Mouse (Mus musculus) ES-E14 (cell line): Measurements from ENCODE around the gene Lrrc15. TPM values are rescaled to one million over a fixed set of nuclear protein-coding genes. Genes with fewer than 3 reads are reported as not detected.

ENCODE experiments used
- DNase-seq: peaks from one replicate; pipeline ENCODE4 v3.0.0-alpha.2; 2013; ENCODE audit warnings: low read depth, low spot score
- H3K27ac ChIP-seq: 2 replicates; pipeline ENCODE4 v1.5.1; 2012; ENCODE audit warnings: low read depth, mild to moderate bottlenecking, low read length, moderate library complexity, mixed read lengths; ENCODE audit not compliant: poor library complexity, insufficient read depth, severe bottlenecking
- H3K36me3 ChIP-seq: 2 replicates; pipeline ENCODE4 v1.6.1; 2012; ENCODE audit warnings: mild to moderate bottlenecking, low read length, moderate library complexity, mixed read lengths; ENCODE audit not compliant: control insufficient read depth, poor library complexity, insufficient read depth, severe bottlenecking
- H3K4me1 ChIP-seq, 2 experiments: fragments of 150-350 bp in 1 of 2; sonication (generic) in 1 of 2; 2 replicates each; pipeline ENCODE4 v1.6.1; 2012; ENCODE audit warnings: low read length in 2 of 2, mild to moderate bottlenecking in 1 of 2, mixed read lengths in 1 of 2; ENCODE audit not compliant: control insufficient read depth in 2 of 2, insufficient read depth in 2 of 2, poor library complexity in 1 of 2
- H3K4me3 ChIP-seq, 2 experiments: fragments of 150-350 bp in 1 of 2; sonication (generic) in 1 of 2; 2 replicates each; pipeline ENCODE4 v1.5.1; 2012; ENCODE audit warnings: low read length in 2 of 2, low read depth in 1 of 2, mild to moderate bottlenecking in 1 of 2, mixed read lengths in 1 of 2; ENCODE audit not compliant: insufficient read depth in 1 of 2, poor library complexity in 1 of 2, severe bottlenecking in 1 of 2
- H3K9ac ChIP-seq: 2 replicates; pipeline ENCODE4 v1.6.1; 2012; ENCODE audit warnings: low read depth, mild to moderate bottlenecking, low read length, mixed read lengths; ENCODE audit not compliant: poor library complexity, insufficient read depth, severe bottlenecking
- H3K9me3 ChIP-seq: fragments of 150-350 bp; sonication (generic); 2 replicates; pipeline ENCODE4 v1.6.1; 2012; ENCODE audit warnings: low read depth, mild to moderate bottlenecking, low read length; ENCODE audit not compliant: control insufficient read depth, insufficient read depth
- CHD2 ChIP-seq: IDR thresholded peaks from 2 replicates; pipeline ENCODE4 v1.6.1; 2014; ENCODE audit warnings: mild to moderate bottlenecking, low read depth, low read length, inconsistent platforms
- HCFC1 ChIP-seq: IDR thresholded peaks from 2 replicates; pipeline ENCODE4 v1.6.1; 2012; ENCODE audit warnings: low read length, inconsistent platforms, borderline replicate concordance; ENCODE audit not compliant: insufficient read depth
- MAFK ChIP-seq: IDR thresholded peaks from 2 replicates; pipeline ENCODE4 v1.6.1; 2014; ENCODE audit warnings: mild to moderate bottlenecking, low read depth, low read length, inconsistent platforms; ENCODE audit not compliant: insufficient read depth
- ZC3H11A ChIP-seq: IDR thresholded peaks from 2 replicates; pipeline ENCODE4 v1.6.1; 2012; ENCODE audit warnings: low read depth, mild to moderate bottlenecking, inconsistent platforms, low read length, borderline replicate concordance
- ZNF384 ChIP-seq: IDR thresholded peaks from 2 replicates; pipeline ENCODE4 v1.6.1; 2012; ENCODE audit warnings: low read depth, low read length, inconsistent platforms
- in situ Hi-C, 2 experiments: fragments of 600-800 bp; cut with MboI; formaldehyde crosslinking; loops; one replicate each; pipeline ENCODE4 v1.15.1; 2025; ENCODE audit warnings: low sequenced_read_pairs in 2 of 2, inconsistent platforms in 1 of 2; ENCODE audit not compliant: unreplicated experiment in 2 of 2
- total RNA-seq: library from RNA; depleted of rRNA; stranded (reverse); fragments of 300-350 nt; gene quantifications from 2 replicates; pipeline ENCODE4 v1.2.3, GENCODE M21; 2012

The Lrrc15 gene
- total RNA-seq, 1 experiment = 1.8 TPM

- H3K9ac ChIP-seq = no peak overlapping the region
- no peaks in the 10 kb centered on the region for H3K9me3 ChIP-seq
- H3K4me3 ChIP-seq = no peak overlapping the region
- peak; percentile 90 for DNase-seq
- peaks cover 0 to 20% of the 10 kb centered on the region in 2 experiments; a peak in 2 of 4 replicates for H3K4me1 ChIP-seq
- no peaks in the 10 kb centered on the region for H3K36me3 ChIP-seq
- in situ Hi-C loops = no loop called here
- H3K27ac ChIP-seq = no peak overlapping the region
- TF ChIP-seq MAFK = 0 out of 2 replicates have a peak, but pooled peaks have one; percentile 47
- no peak for TF ChIP-seq HCFC1
These were observed 2.6 kb upstream of the Lrrc15 start for GRCm38 (mm10) chr16:30285701-30286100.

DNA sequence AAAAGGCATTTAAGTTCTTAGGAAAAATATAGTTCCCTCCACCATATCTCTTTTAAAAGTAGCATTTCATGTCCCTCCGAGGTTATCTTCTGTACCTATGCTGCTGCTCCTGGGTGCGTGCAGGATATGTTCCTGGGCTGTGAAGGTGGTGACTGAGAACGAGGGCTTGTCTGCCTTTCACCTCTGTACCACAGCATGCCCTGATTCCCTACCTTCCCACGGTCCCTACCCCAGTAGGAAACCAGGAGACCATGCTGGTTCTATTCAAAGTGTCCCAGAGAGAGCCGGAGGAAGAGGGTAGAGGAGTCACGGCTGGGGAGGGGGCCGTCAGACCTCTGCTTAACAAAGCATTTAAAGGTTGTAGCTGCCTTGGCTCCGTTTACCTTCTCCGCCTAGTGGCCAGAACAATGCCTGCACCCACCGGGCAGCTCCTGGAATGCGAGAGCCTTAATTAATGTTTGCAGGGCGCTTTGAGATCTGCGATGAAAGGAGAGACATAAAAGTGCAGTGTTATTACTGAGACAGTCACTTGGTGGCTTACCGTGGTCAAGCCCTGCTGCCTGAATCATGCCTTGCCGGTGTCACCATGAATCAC is 784 bp upstream of the Lrrc15 start:
- Histone ChIP-seq H3K36me3 (no peaks in the 10 kb centered on the region), H3K4me1 (peaks cover 0 to 31% of the 10 kb centered on the region in 2 experiments; a peak in 2 of 4 replicates), H3K27ac (no peak overlapping the region), H3K9ac (no peak overlapping the region), H3K9me3 (no peaks in the 10 kb centered on the region), H3K4me3 (no peak overlapping the region; a peak in 1 of 4 replicates)
- TF ChIP-seq ZC3H11A (no peak; the same call in 1 of the 2 replicates), ZNF384 (no peak), MAFK (no peak), HCFC1 (no peak), CHD2 (no peak)
- in situ Hi-C loops = no loop called here
- DNase-seq = peak; percentile 70

DNA sequence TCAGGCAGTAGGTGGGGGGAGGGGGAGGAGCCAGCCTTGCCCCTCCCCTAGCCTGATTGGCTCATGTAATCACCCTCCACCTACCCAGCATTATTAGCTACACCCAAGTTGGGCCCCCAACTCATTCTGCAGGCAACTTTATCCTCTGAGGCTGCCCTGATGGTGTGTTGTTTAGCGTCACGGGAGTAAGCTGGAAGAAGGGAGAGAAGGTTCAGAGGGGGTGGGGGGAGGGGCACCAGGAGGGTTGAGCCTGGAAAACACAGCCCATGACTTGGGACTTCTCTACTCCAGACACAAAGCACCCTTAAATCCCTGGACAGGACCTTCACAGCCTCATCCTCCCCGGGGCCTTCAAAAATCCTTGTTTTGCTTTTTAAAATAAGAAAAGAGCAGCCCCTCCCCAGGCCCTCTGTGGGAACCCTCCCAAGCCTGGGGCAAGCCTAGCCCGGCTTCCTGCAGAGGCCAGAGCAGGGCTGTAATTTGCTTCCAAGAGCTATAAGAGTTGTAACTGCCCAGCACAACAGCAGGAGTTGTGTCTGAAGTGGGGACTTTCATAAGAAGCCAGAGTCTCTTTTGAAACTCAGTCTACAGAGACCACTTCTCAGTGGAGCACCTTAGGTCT is 2.3 kb downstream of the Lrrc15 start:
- TF ChIP-seq MAFK (no peak), ZC3H11A (no peak), ZNF384 (no peak), CHD2 (no peak), HCFC1 (no peak)
- no peaks in the 10 kb centered on the region for H3K36me3 ChIP-seq
- peak overlapping the region; percentile 3; the same call in 1 of the 2 replicates for H3K9ac ChIP-seq
- H3K4me3 ChIP-seq = no peak overlapping the region
- peaks cover 0 to 39% of the 10 kb centered on the region in 2 experiments; a peak in 2 of 4 replicates for H3K4me1 ChIP-seq
- H3K27ac ChIP-seq = peak overlapping the region; percentile 74
- H3K9me3 ChIP-seq = no peaks in the 10 kb centered on the region
- peak; percentile 78 for DNase-seq
- in situ Hi-C loops = no loop called here

GRCm38 (mm10) chr16:30278406-30278805 is 4.7 kb downstream of the Lrrc15 start:
- in situ Hi-C loops = no loop called here
- H3K4me1 ChIP-seq = peaks cover 0 to 31% of the 10 kb centered on the region in 2 experiments; a peak in 2 of 4 replicates
- H3K27ac ChIP-seq = no peak overlapping the region
- H3K9me3 ChIP-seq = no peaks in the 10 kb centered on the region
- no peaks in the 10 kb centered on the region for H3K36me3 ChIP-seq
- no peak overlapping the region for H3K4me3 ChIP-seq
- TF ChIP-seq HCFC1 (no peak), CHD2 (no peak), ZNF384 (no peak), MAFK (no peak), ZC3H11A (no peak)
- DNase-seq = no peak
- no peak overlapping the region for H3K9ac ChIP-seq
